Mouse (Mus musculus) heart, postnatal 0 days (tissue): ENCODE measurements around the gene Sema3a. TPM values are rescaled to one million over a fixed set of nuclear protein-coding genes. Genes with fewer than 3 reads are reported as not detected.
"Not testable (repeated sequence)": the region's sequence is repeated elsewhere in the genome, so short reads cannot be mapped to it uniquely, and the experiment has no call there.

Source experiments
- ATAC-seq: fragments of 200-750 bp; cut with Nextera tagmentation; 2 replicates; pipeline ENCODE4 v1.8.0; 2017; ENCODE audit warnings: low read depth, moderate number of reproducible peaks, moderate library complexity; ENCODE audit not compliant: insufficient read depth
- DNase-seq: peaks from one replicate; pipeline ENCODE4 v3.0.0-alpha.2; 2016; ENCODE audit warnings: low spot score
- H3K27ac ChIP-seq: fragments of 300-500 bp; sonication (generic); 2 replicates; pipeline ENCODE4 v1.5.1; 2014; ENCODE audit warnings: low read depth, mild to moderate bottlenecking
- H3K27me3 ChIP-seq: fragments of 300-500 bp; sonication (generic); 2 replicates; pipeline ENCODE4 v1.6.1; 2014; ENCODE audit warnings: low read length, mixed read lengths; ENCODE audit not compliant: control insufficient read depth, insufficient read depth
- H3K36me3 ChIP-seq: fragments of 300-500 bp; sonication (generic); replicated peaks from 2 replicates; pipeline ENCODE4 v1.6.1; 2014; ENCODE audit warnings: low read length, mixed read lengths; ENCODE audit not compliant: control insufficient read depth, insufficient read depth
- H3K4me1 ChIP-seq: fragments of 300-500 bp; sonication (generic); 2 replicates; pipeline ENCODE4 v1.6.1; 2014; ENCODE audit warnings: antibody characterized with exemption; ENCODE audit not compliant: control insufficient read depth, insufficient read depth
- H3K4me2 ChIP-seq: fragments of 300-500 bp; sonication (generic); 2 replicates; pipeline ENCODE4 v1.6.1; 2014; ENCODE audit warnings: low read depth, mild to moderate bottlenecking, low read length, moderate library complexity
- H3K4me3 ChIP-seq: fragments of 300-500 bp; sonication (generic); 2 replicates; pipeline ENCODE4 v1.5.1; 2014; ENCODE audit warnings: low read depth, low read length
- H3K9ac ChIP-seq: fragments of 300-500 bp; sonication (generic); replicated peaks from 2 replicates; pipeline ENCODE4 v1.6.1; 2014; ENCODE audit warnings: low read depth, low read length, mixed read lengths
- H3K9me3 ChIP-seq: fragments of 300-500 bp; sonication (generic); replicated peaks from 2 replicates; pipeline ENCODE4 v1.6.1; 2016; ENCODE audit warnings: low read length; ENCODE audit not compliant: control insufficient read depth
- CTCF ChIP-seq: IDR thresholded peaks from 2 replicates; pipeline ENCODE4 v1.5.1; 2016; ENCODE audit warnings: antibody characterized with exemption, control low read depth, low read depth
- EP300 ChIP-seq: IDR thresholded peaks from 2 replicates; pipeline ENCODE4 v1.6.1; 2016; ENCODE audit warnings: antibody characterized with exemption, low read depth
- WGBS: fragments of 180-500 bp; shearing (Covaris S2); extraction: QIAGEN DNeasy Blood & Tissue Kit; methylation state at CpG from one replicate; pipeline ENCODE4 v1.1.7; 2014; 5-methylcytosine and 5-hydroxymethylcytosine counted together
- polyA plus RNA-seq: library from polyadenylated mRNA; unstranded; fragments of >200 nt; fragmentation: Nextera tagmentation; extraction: Ambion mirVana; gene quantifications from 2 replicates; pipeline ENCODE4 v1.2.1, GENCODE M21; 2015
- total RNA-seq: library from RNA; depleted of rRNA; stranded (reverse); fragments of >200 nt; gene quantifications from 2 replicates; pipeline ENCODE4 v1.2.3, GENCODE M21; 2014; ENCODE audit warnings: low replicate concordance

Sema3a gene
- total and polyA plus RNA-seq, 2 experiments from 2014 or later: 3.6 to 19.0 TPM

DNA sequence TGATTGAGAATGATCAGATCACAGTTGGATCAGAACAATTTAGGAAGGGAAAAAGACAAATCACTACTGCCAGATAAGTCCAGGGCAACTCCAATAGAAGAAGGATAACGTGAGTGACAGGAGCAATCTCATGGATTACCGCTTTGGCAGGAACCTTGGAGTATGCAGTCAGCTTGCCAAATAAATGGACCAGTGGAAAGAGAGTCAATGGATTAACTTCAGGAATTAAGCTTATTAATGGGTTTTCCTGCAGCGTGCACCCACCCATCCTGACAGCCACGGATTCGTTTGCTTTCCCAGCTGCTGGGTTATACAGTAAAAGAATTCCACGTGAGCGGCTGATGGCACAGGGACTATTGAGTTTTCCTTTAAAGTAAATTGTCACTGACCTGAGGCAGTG lies 343.6 kb downstream of the Sema3a start:
- ATAC-seq (no peak), DNase-seq (no peak)
- no peak overlapping the region for H3K27ac ChIP-seq
- H3K36me3 ChIP-seq: no peaks in the 10 kb centered on the region
- no peak overlapping the region for H3K4me3 ChIP-seq
- H3K4me2 ChIP-seq: no peak overlapping the region
- no peak for TF ChIP-seq CTCF
- TF ChIP-seq EP300: no peak
- 67% methylated on average over 7 of the region's 7 CpGs for WGBS
- no peak overlapping the region for H3K9ac ChIP-seq
- no peaks in the 10 kb centered on the region for H3K27me3 ChIP-seq
- no peaks in the 10 kb centered on the region for H3K9me3 ChIP-seq
- H3K4me1 ChIP-seq: peaks cover 16% of the 10 kb centered on the region; the same call in 1 of the 2 replicates

GRCm38 (mm10) chr5:13469401-13469800 lies 344.2 kb downstream of the Sema3a start:
- Histone ChIP-seq H3K36me3 (no peaks in the 10 kb centered on the region), H3K4me3 (no peak overlapping the region), H3K9me3 (no peaks in the 10 kb centered on the region), H3K4me2 (no peak overlapping the region), H3K4me1 (peaks cover 16% of the 10 kb centered on the region; the same call in 1 of the 2 replicates), H3K27ac (0 out of 2 replicates have a peak overlapping the region, but pooled peaks have one; percentile 19), H3K27me3 (no peaks in the 10 kb centered on the region), H3K9ac (no peak overlapping the region)
- DNase-seq: no peak
- no peak for ATAC-seq
- TF ChIP-seq CTCF (no peak), EP300 (no peak)
- WGBS: 67% methylated on average over 5 of the region's 5 CpGs

- Histone ChIP-seq H3K9ac (no peak overlapping the region), H3K27ac (peak overlapping the region; percentile 67), H3K4me2 (no peak overlapping the region), H3K36me3 (no peaks in the 10 kb centered on the region), H3K4me1 (peaks cover 16% of the 10 kb centered on the region; the same call in 1 of the 2 replicates), H3K9me3 (no peaks in the 10 kb centered on the region), H3K4me3 (no peak overlapping the region), H3K27me3 (no peaks in the 10 kb centered on the region)
- WGBS: 31% methylated on average over 7 of the region's 7 CpGs
- ATAC-seq (peak; percentile 83), DNase-seq (peak; percentile 68)
- TF ChIP-seq CTCF: no peak
- TF ChIP-seq EP300: no peak
These were observed 345.1 kb downstream of the Sema3a start for GRCm38 (mm10) chr5:13470057-13470905.

DNA sequence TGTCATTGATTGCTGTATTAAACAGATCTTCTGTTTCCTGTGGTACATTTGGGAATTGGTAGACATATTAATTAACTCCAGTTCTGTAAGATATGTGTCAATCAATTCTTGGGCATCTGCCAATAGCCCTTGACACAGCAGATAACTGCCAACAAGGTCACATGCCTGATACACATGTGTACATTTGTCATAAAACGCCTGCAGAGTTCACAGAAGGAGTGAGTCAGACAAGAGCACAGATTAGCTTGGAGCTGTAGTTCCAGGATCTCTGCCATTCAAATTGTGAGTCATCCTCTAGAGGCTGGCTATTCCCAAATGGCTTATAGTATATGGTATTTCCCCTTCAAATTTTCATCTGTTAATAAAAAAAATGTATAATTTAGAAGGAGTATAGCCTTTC lies 352.4 kb downstream of the Sema3a start:
- H3K4me2 ChIP-seq: no peak overlapping the region
- TF ChIP-seq EP300 (no peak), CTCF (no peak)
- H3K9me3 ChIP-seq: no peaks in the 10 kb centered on the region
- no peak overlapping the region for H3K9ac ChIP-seq
- no peaks in the 10 kb centered on the region for H3K4me1 ChIP-seq
- DNase-seq: peak; percentile 37
- WGBS: 20% methylated on average over 1 of the region's 1 CpGs
- no peak overlapping the region for H3K27ac ChIP-seq
- ATAC-seq: no peak
- H3K36me3 ChIP-seq: no peaks in the 10 kb centered on the region
- no peak overlapping the region for H3K4me3 ChIP-seq
- no peaks in the 10 kb centered on the region for H3K27me3 ChIP-seq

GRCm38 (mm10) chr5:13488671-13489070 lies 363.5 kb downstream of the Sema3a start:
- ATAC-seq (no peak), DNase-seq (no peak)
- Histone ChIP-seq H3K9me3 (no peaks in the 10 kb centered on the region), H3K4me2 (no peak overlapping the region), H3K4me1 (no peaks in the 10 kb centered on the region), H3K36me3 (no peaks in the 10 kb centered on the region), H3K27me3 (no peaks in the 10 kb centered on the region), H3K9ac (no peak overlapping the region), H3K4me3 (no peak overlapping the region), H3K27ac (no peak overlapping the region)
- WGBS: 81% methylated on average over 2 of the region's 2 CpGs
- no peak for TF ChIP-seq CTCF
- no peak for TF ChIP-seq EP300

GRCm38 (mm10) chr5:13495967-13496366 lies 370.8 kb downstream of the Sema3a start:
- not testable (repeated sequence) for H3K4me2 ChIP-seq, H3K27me3 ChIP-seq, H3K27ac ChIP-seq, ATAC-seq, H3K9me3 ChIP-seq, DNase-seq, H3K4me1 ChIP-seq, H3K36me3 ChIP-seq, H3K9ac ChIP-seq, H3K4me3 ChIP-seq
- 83% methylated on average over 3 of the region's 3 CpGs for WGBS
